Mouse (Mus musculus) naive thymus-derived CD4-positive, alpha-beta T cell, adult 2 months (primary cell): ENCODE results near the gene Hist1h1d.
"Not testable (repeated sequence)": the region's sequence is repeated elsewhere in the genome, so short reads cannot be mapped to it uniquely, and the experiment has no call there.

Experiments used
- DNase-seq: peaks from one replicate; pipeline ENCODE4 v3.0.0-alpha.2; 2011; ENCODE audit warnings: low read depth

Gene Hist1h1d

DNA sequence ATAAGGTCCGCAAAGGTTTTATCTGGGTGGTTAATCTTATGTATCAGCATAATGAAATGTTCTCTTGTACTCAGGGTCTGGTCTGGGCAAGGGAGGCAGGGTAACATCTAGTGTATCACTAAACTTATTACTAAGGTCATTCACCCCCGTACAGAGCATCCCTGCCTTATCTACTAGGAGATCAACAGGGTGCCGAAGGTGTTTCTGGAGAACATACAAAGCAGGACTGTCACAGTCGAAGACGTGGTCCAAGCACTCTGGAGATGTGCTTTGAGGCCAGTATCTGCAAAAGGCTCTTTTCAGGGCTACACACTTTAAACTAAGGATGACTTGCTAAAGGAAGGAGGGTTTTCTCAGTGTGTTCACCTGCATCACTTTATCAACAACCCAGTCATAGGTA lies 6.4 kb upstream of the Hist1h1d start:
- DNase-seq = no peak

DNA sequence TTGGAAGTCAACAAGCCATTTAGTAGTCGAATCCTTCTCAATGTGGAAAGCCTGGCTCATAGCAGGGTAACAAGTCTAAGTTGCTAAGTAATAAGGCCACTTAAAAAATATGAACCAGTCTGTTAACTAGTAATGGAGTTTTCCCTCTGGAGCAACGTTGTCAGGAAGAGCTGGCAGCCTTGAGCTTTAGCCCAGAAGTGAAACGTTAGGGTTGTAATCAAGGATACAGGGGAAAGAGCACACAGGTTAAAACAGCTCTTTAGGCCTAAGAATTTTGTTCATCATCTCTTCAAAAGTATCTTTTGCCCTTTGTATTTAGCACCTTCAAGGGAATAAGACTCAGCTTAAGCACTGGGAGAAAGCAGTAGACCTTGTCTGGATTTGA lies 2.3 kb upstream of the Hist1h1d start:
- no peak for DNase-seq

DNA sequence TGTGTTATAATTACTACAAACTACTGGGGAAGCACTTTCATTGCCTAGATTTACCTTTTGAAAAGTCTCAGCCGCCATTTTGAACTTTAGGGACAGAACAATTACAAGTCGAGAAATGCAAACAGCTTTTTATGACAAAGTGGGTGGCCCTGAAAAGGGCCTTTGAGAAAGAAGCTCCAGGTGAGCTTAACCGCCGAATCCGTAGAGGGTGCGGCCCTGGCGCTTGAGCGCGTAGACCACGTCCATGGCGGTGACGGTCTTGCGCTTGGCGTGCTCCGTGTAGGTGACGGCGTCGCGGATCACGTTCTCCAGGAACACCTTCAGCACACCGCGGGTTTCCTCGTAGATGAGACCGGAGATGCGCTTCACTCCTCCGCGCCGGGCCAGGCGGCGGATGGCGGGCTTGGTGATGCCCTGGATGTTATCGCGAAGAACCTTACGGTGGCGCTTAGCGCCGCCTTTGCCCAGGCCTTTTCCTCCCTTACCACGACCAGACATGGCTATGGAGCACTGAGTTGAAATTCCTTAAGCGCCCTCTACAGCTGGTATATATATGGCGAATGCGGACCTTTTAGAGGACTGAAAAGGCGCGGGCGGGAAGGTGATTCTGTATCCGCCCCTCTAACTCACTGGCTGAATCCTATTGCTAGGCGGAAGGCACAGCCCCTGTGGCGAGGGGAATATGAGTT lies 1.8 kb upstream of the Hist1h1d start, which contains the start of gene Hist1h4f:
TSS of gene Hist1h4f (minus strand) at position 503 of the 689 bp plus-strand sequence.
- peak; percentile 91 for DNase-seq

DNA sequence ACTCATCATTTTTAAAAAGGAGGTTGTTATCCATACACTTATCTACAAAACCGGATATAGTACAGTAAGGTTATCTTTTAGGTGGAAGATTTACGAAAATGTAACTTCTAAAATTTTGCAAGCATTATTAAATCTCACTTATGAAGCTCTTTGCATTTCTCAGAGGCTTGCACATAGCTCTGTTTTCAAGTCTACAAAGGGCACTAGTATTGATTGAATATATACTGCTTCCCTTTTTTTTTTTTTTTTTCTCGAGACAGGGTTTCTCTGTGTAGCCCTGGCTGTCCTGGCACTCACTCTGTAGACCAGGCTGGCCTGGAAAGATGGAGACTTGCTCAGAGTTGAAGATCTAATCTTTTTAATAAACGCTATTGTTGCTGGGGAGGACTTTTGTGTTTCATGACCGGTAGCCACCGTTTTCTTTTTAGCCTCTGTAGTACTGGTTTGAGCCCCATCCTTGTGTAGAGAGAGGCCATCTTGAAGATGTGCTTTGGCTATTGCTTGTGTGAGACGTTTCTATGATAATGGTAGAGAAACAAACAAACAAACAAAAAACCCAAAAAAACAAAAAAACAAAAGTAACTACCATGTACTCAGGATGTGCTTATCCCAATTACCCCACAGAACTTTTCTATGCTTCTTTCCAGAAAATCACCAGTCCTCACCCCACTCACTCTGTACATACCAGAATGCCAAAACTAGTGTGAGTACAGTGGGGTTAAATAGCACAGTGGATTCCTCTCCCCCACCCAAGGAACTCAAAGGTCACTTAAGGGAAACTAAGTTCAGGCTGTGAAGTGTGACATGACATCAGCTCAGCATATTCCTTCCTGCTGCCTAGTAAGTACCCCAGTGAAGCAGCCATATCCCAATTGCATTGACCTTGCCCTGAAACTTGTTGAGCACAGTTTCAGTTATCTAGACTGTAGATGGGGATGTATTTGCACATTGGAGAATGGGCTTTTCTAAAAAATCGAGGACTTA lies 839 bp upstream of the Hist1h1d start:
- DNase-seq = no peak

DNA sequence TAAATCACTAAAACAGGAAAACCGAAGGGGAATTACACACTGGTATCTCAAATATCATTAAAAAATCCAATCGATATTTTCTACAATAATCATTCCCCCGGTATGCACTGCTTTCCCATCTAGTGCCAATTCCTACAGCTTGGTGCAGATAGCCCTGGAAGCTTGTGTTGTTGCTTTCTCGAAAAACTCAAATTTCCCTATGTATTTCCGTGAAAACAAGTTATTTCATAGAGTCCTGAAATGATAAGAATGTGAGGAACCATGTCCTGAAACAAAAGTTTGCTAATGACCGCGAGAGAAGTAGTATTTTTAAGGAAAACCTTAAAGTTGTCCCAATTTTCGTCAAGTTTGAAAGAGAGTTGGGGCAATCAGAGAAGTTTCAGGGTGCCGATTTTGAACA lies 1.3 kb downstream of the Hist1h1d start:
- no peak for DNase-seq

DNA sequence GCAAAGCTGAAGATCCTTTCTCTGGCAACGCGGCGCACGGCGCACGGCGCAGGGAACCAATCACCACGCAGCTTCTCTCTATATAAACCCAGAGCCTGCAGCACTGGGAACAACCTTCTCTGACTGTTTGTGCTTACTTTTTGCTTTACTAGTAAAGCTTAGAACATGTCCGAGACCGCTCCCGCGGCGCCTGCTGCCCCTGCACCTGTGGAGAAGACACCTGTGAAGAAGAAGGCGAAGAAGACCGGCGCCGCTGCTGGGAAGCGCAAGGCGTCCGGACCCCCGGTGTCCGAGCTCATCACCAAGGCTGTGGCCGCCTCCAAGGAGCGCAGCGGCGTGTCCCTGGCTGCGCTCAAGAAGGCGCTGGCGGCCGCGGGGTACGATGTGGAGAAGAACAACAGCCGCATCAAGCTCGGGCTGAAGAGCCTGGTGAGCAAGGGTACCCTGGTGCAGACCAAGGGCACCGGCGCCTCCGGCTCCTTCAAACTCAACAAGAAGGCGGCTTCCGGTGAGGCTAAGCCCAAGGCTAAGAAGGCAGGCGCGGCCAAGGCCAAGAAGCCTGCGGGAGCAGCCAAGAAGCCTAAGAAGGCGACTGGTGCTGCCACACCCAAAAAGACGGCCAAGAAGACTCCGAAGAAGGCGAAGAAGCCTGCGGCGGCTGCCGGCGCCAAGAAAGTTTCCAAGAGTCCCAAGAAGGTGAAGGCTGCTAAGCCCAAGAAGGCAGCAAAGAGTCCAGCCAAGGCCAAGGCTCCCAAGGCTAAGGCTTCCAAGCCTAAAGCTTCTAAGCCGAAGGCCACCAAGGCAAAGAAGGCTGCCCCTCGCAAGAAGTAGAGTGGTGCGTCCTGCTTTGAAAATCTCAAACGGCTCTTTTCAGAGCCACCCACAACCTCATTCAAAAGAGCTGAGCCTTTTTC lies 2.1 kb downstream of the Hist1h1d start:
- peak; percentile 83 for DNase-seq

DNA sequence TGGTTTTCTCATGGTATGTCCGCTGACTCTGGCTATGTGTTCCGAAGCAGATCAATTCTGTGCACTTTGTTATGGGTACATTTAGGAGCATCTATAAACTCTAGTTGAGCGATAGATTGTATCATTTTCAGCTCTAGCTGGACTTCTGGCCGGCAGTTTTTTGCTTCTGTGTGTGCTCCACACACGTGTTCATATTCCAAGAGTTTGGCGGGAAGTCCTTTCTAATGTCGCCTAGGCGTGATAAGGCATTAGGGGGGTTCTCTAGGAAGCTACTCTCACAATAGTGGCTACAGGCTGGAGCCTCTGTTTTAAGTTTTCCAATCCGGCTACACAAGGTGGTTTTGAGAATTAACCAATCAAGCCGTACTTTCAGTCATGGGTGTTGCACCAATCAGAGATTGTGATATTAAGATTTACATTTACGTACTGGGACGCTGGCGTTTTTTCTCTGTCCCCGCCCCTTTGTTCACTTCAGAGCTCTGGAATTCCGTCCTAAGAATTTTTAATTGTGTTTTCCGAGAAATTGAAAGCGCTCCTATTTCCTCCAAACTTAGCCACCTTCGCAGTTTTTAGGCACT lies 2.9 kb downstream of the Hist1h1d start:
- peak; percentile 89 for DNase-seq

DNA sequence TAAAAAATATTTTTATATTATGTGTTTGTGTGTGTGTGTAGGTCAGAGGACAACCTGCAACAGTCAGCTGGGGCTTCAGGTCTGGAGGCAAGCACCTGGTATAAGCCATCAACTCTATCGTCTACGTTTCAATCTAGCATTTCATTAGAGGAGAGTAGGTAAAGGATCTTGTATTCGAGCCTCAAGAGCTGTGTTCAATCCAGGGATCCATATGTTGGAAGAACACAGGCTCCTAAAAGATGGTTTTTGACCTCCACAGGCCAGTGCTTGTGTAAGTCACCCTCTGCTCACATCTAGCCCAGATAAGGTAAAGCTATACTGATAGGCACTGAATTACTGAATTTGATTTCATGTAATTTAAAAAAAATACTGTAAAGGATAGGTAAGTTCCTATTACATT lies 3.8 kb downstream of the Hist1h1d start:
- DNase-seq = no peak

DNA sequence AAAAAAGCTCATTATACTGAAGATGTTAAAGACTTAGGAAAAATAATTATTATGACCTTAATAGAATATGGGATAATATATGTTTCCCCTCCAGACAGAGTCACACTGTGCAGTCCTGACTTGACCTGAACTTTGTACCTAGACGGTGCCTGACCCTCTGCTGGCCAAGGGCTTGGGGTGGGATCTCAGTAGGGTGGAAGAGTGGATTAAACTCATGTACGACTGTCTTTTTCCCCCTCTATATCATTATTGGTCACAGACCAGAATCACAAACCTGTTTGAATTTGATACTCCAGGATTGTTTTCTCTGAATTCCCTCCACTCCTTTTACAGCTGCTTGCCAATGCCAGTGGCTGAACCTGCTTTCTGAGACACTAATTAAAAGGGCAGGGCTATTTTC lies 7.6 kb downstream of the Hist1h1d start:
- not testable (repeated sequence) for DNase-seq

DNA sequence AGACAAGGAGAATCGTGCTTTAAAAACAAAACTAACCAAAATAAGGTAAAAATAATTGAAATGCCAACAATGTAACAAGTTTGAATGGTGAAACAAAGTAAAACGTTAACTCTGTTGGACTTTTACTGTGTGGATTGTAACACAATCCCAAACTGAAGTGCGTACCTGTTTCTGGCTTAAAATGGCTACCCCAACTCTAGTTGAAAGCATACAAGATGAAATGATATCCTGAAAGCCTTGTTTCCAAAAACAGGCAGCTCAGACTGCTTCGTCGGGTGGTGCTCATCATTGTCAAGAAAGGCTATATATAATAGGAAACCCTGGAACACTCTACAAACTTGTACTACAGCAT lies 8.4 kb downstream of the Hist1h1d start:
- not testable (repeated sequence) for DNase-seq

DNA sequence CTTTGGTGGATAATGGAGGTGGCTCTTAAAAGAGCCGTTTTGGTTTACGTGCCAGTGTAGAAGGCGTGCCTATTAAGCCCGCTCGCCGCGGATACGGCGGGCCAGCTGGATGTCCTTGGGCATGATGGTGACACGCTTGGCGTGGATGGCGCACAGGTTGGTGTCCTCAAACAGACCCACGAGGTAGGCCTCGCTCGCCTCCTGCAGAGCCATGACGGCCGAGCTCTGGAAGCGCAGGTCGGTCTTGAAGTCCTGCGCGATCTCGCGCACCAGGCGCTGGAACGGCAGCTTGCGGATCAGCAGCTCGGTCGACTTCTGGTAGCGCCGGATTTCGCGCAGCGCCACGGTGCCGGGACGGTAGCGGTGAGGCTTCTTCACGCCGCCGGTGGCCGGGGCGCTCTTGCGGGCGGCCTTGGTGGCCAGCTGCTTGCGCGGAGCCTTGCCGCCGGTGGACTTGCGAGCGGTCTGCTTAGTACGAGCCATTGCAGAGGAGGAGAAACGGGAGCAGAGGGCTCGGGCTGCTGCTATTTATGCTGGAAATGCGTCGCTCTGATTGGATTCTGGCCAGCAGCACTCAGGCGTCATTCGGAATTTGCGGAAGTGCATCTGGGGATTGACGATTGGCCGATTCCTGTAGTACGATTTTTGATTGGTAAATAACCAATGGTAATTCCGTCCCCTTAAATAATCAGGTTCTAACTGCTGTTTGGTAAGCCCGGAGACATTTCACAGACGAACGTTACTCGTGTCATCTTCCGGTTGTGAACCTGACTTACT lies 9.0 kb downstream of the Hist1h1d start, which contains the start of gene Hist1h3e:
TSS of gene Hist1h3e (minus strand) at position 487 of the 777 bp plus-strand sequence.
- DNase-seq = peak; percentile 98

DNA sequence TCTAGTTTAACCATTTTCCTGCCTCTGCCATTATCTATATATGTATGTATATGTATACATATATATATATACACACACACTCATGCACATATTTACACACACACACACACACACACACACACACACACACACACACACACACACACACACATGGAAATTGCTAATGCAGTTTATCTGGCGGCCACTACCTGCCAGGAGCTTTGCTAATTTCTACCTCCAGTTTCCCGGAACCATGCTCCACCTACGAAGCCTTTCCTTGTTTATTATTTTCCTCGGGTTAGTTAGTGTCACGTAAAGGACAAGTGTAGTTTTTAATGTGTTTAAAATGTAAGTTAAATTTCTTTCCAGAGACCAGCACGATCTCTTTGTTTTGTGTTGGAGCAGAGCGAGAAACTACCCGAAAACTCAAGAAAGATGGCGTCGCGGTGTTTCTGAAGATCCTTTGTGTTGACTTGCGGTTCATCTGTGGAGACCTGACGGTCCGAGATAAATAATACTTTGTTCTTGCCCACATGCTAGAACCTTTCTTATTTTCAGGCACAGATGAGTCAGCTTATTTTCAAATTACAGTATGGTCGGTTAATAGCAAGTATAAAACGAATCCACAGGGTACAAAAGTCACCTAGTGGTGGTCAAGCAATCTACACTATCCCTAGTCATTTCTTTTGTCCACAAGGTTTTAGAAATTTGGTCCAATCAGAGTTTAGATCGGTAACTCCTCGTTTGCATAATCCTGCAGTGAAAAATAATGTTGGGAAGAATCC lies 9.8 kb downstream of the Hist1h1d start:
- DNase-seq = peak; percentile 73

DNA sequence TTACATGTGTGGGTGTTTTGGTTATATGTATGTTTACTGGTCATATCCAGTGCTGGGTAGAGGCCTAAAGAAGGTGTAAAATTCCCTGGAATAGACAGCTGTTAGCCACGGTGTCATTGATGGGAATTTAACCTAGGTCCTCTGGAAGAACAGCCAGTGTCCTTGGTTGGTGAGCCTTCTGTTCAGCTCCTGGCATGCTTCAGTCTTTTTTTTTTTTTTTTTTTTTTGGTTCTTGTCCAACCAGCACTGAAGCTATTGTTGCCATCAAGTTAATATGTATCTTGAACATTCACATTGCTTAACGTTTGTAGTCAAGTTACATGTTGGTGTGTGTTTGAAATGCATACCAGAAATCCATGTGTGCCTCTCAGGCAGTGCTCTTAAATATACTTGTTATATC lies 11.4 kb downstream of the Hist1h1d start:
- DNase-seq = no peak

DNA sequence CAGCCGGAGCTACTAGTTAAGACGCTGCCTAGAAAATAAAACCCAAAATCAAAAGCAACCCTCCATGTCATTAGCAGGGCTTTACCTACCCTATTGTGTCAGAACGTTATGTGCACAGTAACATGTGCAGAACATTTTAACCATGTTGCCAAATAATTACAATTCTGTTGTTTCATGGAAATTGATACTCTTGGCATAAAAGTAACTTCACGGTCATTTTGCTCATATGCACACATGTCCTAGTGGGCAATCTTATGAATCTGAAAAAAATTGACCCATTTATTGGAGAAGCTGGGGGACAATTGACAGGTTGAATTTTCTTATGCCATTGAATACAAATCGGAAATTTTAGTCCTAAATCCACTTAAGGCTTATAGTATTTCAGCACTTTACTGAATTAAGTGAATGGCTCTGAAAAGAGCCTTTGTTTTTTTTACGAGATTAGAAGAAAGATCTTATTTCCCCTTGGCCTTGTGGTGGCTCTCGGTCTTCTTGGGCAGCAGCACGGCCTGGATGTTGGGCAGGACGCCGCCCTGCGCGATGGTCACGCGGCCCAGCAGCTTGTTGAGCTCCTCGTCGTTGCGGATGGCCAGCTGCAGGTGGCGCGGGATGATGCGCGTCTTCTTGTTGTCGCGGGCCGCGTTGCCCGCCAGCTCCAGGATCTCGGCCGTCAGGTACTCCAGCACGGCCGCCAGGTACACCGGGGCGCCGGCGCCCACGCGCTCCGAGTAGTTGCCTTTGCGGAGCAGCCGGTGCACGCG lies 17.4 kb downstream of the Hist1h1d start:
- peak; percentile 52 for DNase-seq

DNA sequence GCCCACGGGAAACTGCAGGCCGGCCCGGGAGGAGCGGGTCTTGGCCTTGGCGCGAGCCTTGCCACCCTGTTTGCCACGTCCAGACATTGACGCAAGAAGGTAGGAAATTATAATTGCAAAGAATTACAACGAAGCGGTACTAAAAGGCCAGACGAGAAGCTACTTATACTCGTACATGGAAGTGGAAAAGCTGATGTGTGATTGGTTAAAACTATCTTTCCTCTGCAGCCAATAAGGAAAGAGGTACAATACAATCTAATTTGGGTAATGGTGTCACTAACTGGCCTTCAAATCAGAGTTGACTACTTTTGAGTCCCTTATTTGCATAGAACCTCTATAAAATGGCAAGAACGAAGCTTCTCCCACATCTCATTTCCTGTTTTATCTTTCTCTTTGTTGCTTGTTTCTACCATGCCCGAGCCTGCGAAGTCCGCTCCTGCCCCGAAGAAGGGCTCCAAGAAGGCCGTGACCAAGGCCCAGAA lies 18.0 kb downstream of the Hist1h1d start, which contains the start of the genes Hist1h2ae and Hist1h2bg:
TSS of gene Hist1h2ae (minus strand) at position 199 of the 482 bp plus-strand sequence.
TSS of gene Hist1h2bg (plus strand) at position 375 of the 482 bp plus-strand sequence.
- peak; percentile 91 for DNase-seq

DNA sequence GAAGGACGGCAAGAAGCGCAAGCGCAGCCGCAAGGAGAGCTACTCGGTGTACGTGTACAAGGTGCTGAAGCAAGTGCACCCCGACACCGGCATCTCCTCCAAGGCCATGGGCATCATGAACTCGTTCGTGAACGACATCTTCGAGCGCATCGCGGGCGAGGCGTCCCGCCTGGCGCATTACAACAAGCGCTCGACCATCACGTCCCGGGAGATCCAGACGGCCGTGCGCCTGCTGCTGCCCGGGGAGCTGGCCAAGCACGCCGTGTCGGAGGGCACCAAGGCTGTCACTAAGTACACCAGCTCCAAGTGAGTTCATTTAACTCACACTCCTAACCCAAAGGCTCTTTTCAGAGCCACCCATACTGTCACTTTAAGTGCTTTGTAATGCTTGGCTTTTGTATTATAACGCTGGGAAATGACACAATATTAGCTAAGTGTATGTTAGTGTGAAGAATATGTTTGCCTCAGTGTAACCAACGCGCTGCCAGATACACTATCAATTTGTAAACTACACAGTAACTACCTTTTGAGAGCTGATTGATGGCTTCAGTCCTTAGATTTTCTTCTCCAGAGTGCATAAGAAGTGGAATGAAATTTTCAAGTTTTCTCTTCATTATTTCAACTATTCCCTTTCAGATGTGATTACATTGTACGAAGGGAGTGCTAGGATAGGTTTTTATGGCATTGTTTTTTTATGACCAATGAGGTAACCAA lies 18.6 kb downstream of the Hist1h1d start:
- peak; percentile 51 for DNase-seq

DNA sequence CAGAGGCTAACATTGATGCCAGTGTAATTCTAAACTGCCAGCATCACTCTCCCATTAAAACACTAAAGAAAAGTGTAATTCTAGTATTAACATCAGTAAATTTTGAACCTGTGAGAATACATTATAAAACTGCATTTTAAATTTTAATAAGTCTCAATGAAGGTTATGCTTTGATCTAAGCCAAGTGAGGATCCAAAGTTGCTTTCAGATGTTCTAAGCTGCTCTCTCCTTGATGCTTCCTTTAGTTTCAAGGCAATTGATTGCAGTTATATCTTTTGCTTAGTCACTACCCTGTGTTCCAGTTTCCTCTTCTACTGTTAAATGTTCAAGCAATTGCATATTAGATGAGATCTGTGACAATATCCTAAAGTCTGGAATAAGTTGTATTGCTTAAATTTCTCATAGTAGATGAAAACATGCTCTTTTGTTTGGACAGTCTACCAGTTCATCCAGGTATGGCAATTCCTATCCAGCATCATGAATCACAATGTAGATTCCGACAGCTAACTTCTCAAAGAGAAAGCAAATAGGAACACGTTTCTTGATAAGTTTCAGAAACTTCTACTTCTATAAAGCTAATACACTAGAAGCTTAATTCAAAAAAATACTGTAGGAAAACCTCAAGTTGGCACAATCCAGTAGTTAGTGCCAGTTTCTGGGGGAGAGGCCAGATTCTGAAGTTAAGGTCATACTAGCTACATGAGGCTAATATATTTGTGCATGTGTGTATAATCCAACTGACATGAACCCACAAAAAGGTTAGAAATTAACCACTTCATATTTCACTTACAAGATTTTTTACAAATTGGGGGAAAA lies 19.4 kb downstream of the Hist1h1d start:
- DNase-seq = no peak
